Mouse (Mus musculus): ENCODE results near the gene Sgsh. TPM values are rescaled to one million over a fixed set of nuclear protein-coding genes. Genes with fewer than 3 reads are reported as not detected.

Sgsh gene
- polyA plus RNA-seq, 1 experiment from 2014 or later = 7.7 TPM

DNA sequence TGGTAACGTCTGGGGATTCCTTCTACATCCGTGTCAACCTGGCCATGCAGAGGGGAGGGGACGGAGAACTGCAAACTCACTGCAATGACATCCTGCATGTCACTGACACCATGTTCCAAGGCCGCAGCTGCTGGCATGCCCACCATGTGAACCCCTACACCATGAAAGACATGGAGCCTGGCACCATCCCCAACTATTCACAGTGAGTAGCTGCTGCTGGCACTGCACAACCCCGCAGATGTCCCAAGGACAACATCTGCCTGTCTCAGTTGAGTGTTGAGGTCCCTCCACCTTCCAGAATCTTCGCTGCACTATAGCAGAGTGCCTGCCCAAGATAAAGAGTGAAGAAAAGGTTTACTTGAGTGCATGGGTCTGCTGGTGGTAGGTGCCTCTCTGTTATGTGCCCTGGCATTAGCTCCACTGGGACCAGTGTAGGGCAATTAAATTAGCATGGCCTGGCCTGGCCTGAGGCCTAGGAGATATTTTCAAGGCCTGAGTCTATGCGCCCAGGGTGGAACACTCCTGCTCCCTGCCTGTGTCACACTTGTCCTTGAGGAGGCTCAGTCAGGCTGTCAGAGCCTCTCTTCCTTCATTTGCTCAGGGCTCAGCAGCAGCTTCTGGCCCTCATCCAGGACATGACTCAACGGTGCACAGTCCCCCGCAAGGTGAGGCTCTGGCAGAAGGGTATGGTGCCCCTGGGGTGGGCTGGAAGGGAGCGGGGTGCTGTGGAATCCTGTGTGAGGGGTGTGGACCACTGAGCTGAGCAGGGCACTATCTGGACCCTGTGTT is 16.9 kb downstream of the Sgsh start:
- Histone ChIP-seq H3K4me1 (replicated peaks; ENCODE audit: control insufficient read depth, insufficient read depth) (no peaks in the 10 kb centered on the region), H3K9me3 (ENCODE audit: control insufficient read depth, low read length) (no peaks in the 10 kb centered on the region), H3K4me3 (ENCODE audit: low read depth, low read length) (no peak overlapping the region), H3K27me3 (ENCODE audit: control insufficient read depth, insufficient read depth, low read length) (no peaks in the 10 kb centered on the region), H3K9ac (ENCODE audit: low read length) (no peak overlapping the region), H3K27ac (replicated peaks) (no peak overlapping the region), H3K4me2 (replicated peaks; ENCODE audit: low read depth) (no peak overlapping the region), H3K36me3 (ENCODE audit: control insufficient read depth, insufficient read depth, low read length) (no peaks in the 10 kb centered on the region)
- TF ChIP-seq EP300 (optimal IDR thresholded peaks at IDR 0.05) = no peak
- TF ChIP-seq CTCF (IDR thresholded peaks at IDR 0.05; ENCODE audit: low read depth) = no peak
- ATAC-seq (ENCODE audit: low FRiP score, low TSS enrichment) (peak; percentile 17; the same call in 1 of the 2 replicates), DNase-seq (ENCODE audit: low spot score) (no peak)
- WGBS = 75% methylated on average over 10 of the region's 10 CpGs

DNA sequence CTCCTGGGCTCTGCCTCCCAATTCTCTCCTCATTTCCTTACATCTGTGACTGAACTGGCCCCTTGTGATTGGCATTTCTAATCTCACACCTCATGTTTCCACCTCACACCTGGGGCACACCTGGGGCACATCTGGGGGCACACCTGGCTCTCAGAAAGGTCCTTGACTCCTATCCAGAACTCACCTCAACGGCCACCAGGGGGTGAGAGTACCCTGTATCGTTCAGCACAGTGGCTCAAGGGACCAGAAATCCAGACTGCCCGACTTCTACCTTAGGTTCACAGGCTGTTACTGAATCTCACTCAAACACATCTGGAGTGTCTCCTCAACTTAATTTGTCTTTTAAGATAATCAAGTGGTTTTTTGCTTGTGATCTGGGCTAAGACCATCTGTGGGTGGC is 23.4 kb downstream of the Sgsh start:
- ATAC-seq (ENCODE audit: low FRiP score, low TSS enrichment) (no peak), DNase-seq (ENCODE audit: low spot score) (peak; percentile 41)
- H3K4me1 ChIP-seq (replicated peaks; ENCODE audit: control insufficient read depth, insufficient read depth) = no peaks in the 10 kb centered on the region
- no peaks in the 10 kb centered on the region for H3K36me3 ChIP-seq (ENCODE audit: control insufficient read depth, insufficient read depth, low read length)
- no peaks in the 10 kb centered on the region for H3K27me3 ChIP-seq (ENCODE audit: control insufficient read depth, insufficient read depth, low read length)
- H3K4me3 ChIP-seq (ENCODE audit: low read depth, low read length) = no peak overlapping the region
- H3K9ac ChIP-seq (ENCODE audit: low read length) = no peak overlapping the region
- no peak overlapping the region for H3K27ac ChIP-seq (replicated peaks)
- 24% methylated on average over 3 of the region's 3 CpGs for WGBS
- H3K9me3 ChIP-seq (ENCODE audit: control insufficient read depth, low read length) = no peaks in the 10 kb centered on the region
- no peak overlapping the region for H3K4me2 ChIP-seq (replicated peaks; ENCODE audit: low read depth)
- TF ChIP-seq CTCF (IDR thresholded peaks at IDR 0.05; ENCODE audit: low read depth) (peak; percentile 46), EP300 (optimal IDR thresholded peaks at IDR 0.05) (no peak)

DNA sequence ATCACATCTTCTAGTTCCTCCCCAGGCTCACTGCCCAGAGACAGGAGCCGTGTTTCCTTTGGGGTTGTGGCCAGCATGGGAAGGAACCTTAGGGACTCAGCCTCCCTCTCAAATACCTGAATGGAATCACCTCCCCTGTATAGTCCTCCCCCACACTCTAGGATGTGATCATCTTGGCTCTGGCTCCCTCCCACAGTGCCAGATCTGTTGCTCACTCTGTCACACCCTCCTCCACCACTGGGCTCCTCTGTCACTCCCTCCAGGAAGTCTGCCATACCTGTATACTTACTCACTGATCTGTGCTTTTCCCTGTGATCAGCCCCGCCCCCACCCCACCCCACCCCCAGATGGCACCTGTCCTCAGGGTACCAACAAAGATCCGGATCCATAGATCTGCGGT is 24.7 kb downstream of the Sgsh start:
- Histone ChIP-seq H3K27ac (replicated peaks) (no peak overlapping the region), H3K36me3 (ENCODE audit: control insufficient read depth, insufficient read depth, low read length) (no peaks in the 10 kb centered on the region), H3K9me3 (ENCODE audit: control insufficient read depth, low read length) (no peaks in the 10 kb centered on the region), H3K27me3 (ENCODE audit: control insufficient read depth, insufficient read depth, low read length) (no peaks in the 10 kb centered on the region), H3K4me2 (replicated peaks; ENCODE audit: low read depth) (no peak overlapping the region), H3K4me1 (replicated peaks; ENCODE audit: control insufficient read depth, insufficient read depth) (no peaks in the 10 kb centered on the region), H3K9ac (ENCODE audit: low read length) (no peak overlapping the region), H3K4me3 (ENCODE audit: low read depth, low read length) (no peak overlapping the region)
- ATAC-seq (ENCODE audit: low FRiP score, low TSS enrichment) = peak; percentile 85
- 49% methylated on average over 4 of the region's 4 CpGs for WGBS
- no peak for DNase-seq (ENCODE audit: low spot score)
- no peak for TF ChIP-seq EP300 (optimal IDR thresholded peaks at IDR 0.05)
- TF ChIP-seq CTCF (IDR thresholded peaks at IDR 0.05; ENCODE audit: low read depth) = no peak

DNA sequence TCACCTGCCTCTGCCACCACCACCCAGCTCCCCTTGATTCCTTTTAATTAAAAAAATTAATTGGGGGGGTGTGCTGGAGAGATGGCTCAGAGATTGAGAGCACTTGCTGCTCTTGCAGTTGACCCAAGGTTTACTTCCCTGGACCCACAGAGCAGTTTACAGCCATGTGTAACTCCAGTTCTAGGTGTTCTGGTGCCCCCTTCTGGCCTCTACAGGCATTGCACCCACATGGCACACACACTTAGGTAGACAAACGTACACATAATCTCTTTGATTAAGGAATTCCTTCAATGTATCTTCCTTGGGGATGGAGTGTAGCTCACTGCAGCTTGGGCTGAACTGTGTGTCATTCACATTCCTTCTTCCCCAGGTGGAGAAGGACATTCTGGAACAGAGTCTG is 30.3 kb downstream of the Sgsh start:
- Histone ChIP-seq H3K9ac (ENCODE audit: low read length) (no peak overlapping the region), H3K27ac (replicated peaks) (no peak overlapping the region), H3K4me1 (replicated peaks; ENCODE audit: control insufficient read depth, insufficient read depth) (no peaks in the 10 kb centered on the region), H3K27me3 (ENCODE audit: control insufficient read depth, insufficient read depth, low read length) (no peaks in the 10 kb centered on the region), H3K9me3 (ENCODE audit: control insufficient read depth, low read length) (no peaks in the 10 kb centered on the region), H3K4me2 (replicated peaks; ENCODE audit: low read depth) (no peak overlapping the region), H3K36me3 (ENCODE audit: control insufficient read depth, insufficient read depth, low read length) (no peaks in the 10 kb centered on the region), H3K4me3 (ENCODE audit: low read depth, low read length) (no peak overlapping the region)
- 77% methylated on average over 1 of the region's 1 CpGs for WGBS
- TF ChIP-seq CTCF (IDR thresholded peaks at IDR 0.05; ENCODE audit: low read depth) (peak; percentile 50), EP300 (optimal IDR thresholded peaks at IDR 0.05) (no peak)
- DNase-seq (ENCODE audit: low spot score) (no peak), ATAC-seq (ENCODE audit: low FRiP score, low TSS enrichment) (no peak)

DNA sequence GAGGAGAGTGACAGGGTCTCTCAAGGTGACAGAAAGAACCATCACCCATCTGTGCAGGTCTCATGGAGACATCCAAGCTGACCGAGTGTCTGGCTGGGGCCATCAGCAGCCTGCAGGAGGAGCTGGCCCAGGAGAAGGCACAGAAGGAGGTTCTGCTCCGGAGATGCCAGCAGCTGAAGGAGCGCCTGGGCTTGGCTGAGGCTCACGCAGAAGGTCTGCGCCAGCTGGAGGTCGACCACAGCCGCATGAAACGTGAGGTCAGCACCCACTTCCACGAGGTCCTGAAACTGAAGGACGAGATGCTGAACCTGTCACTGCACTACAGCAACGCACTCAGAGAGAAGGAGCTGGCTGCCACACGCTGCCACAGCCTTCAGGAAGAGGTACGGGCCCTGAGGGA is 32.8 kb downstream of the Sgsh start:
- no peaks in the 10 kb centered on the region for H3K4me1 ChIP-seq (replicated peaks; ENCODE audit: control insufficient read depth, insufficient read depth)
- no peaks in the 10 kb centered on the region for H3K27me3 ChIP-seq (ENCODE audit: control insufficient read depth, insufficient read depth, low read length)
- no peak overlapping the region for H3K4me3 ChIP-seq (ENCODE audit: low read depth, low read length)
- DNase-seq (ENCODE audit: low spot score) (no peak), ATAC-seq (ENCODE audit: low FRiP score, low TSS enrichment) (no peak)
- H3K9me3 ChIP-seq (ENCODE audit: control insufficient read depth, low read length) = no peaks in the 10 kb centered on the region
- no peak overlapping the region for H3K4me2 ChIP-seq (replicated peaks; ENCODE audit: low read depth)
- no peaks in the 10 kb centered on the region for H3K36me3 ChIP-seq (ENCODE audit: control insufficient read depth, insufficient read depth, low read length)
- 69% methylated on average over 13 of the region's 13 CpGs for WGBS
- H3K9ac ChIP-seq (ENCODE audit: low read length) = no peak overlapping the region
- TF ChIP-seq EP300 (optimal IDR thresholded peaks at IDR 0.05) (no peak), CTCF (IDR thresholded peaks at IDR 0.05; ENCODE audit: low read depth) (no peak)
- no peak overlapping the region for H3K27ac ChIP-seq (replicated peaks)

DNA sequence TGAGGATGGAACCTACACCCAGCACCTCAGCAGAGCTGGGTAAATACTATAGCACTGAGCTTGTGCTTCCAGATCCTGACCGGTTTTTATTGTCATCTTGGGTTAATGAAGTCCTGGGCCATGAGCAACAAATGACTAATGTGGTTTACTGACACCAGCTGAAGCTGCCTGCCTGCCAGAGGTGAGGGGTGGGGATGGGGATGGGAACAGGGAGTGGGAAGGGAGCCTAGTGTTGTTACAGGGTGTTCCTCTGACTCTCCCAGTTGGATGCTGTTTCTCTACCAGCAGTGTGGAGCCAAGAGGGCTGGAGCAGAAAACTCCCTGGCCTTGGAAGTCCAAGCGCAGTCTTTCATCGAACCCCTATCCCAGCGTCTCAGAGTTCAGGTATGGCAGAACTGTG is 38.6 kb downstream of the Sgsh start:
- WGBS = 57% methylated on average over 4 of the region's 4 CpGs
- Histone ChIP-seq H3K9me3 (ENCODE audit: control insufficient read depth, low read length) (no peaks in the 10 kb centered on the region), H3K4me2 (replicated peaks; ENCODE audit: low read depth) (no peak overlapping the region), H3K9ac (ENCODE audit: low read length) (no peak overlapping the region), H3K27ac (replicated peaks) (no peak overlapping the region), H3K27me3 (ENCODE audit: control insufficient read depth, insufficient read depth, low read length) (no peaks in the 10 kb centered on the region), H3K36me3 (ENCODE audit: control insufficient read depth, insufficient read depth, low read length) (no peaks in the 10 kb centered on the region), H3K4me1 (replicated peaks; ENCODE audit: control insufficient read depth, insufficient read depth) (no peaks in the 10 kb centered on the region), H3K4me3 (ENCODE audit: low read depth, low read length) (no peak overlapping the region)
- TF ChIP-seq EP300 (optimal IDR thresholded peaks at IDR 0.05) = no peak
- no peak for TF ChIP-seq CTCF (IDR thresholded peaks at IDR 0.05; ENCODE audit: low read depth)
- ATAC-seq (ENCODE audit: low FRiP score, low TSS enrichment) (peak; percentile 71; the same call in 1 of the 2 replicates), DNase-seq (ENCODE audit: low spot score) (no peak)
